Mouse (Mus musculus) CD4-positive, CD25-positive, alpha-beta regulatory T cell, adult 2 months (primary cell): ENCODE results near the gene Slc16a6.
A peak's percentile ranks its signal among the peaks of the same experiment; 100 is the strongest.

Source experiments
- DNase-seq: peaks from one replicate; pipeline ENCODE4 v3.0.0-alpha.2; 2012; ENCODE audit warnings: low read depth, low spot score

The Slc16a6 gene

GRCm38 (mm10) chr11:109445438-109446035 lies 27.9 kb downstream of the Slc16a6 start:
- DNase-seq: peak; percentile 83

- peak; percentile 59 for DNase-seq
These were observed 28.8 kb downstream of the Slc16a6 start for GRCm38 (mm10) chr11:109444600-109444999.

GRCm38 (mm10) chr11:109443468-109444263 lies 29.7 kb downstream of the Slc16a6 start:
- DNase-seq: peak; percentile 34

- no peak for DNase-seq
These were observed 31.1 kb downstream of the Slc16a6 start for GRCm38 (mm10) chr11:109442166-109442730.

- peak; percentile 88 for DNase-seq
These were observed 32.3 kb downstream of the Slc16a6 start for GRCm38 (mm10) chr11:109441119-109441518.

GRCm38 (mm10) chr11:109440641-109441040 lies 32.8 kb downstream of the Slc16a6 start:
- DNase-seq: peak; percentile 40

GRCm38 (mm10) chr11:109439829-109440340 lies 33.5 kb downstream of the Slc16a6 start:
- DNase-seq: peak; percentile 87

GRCm38 (mm10) chr11:109439209-109439608 lies 34.2 kb downstream of the Slc16a6 start:
- no peak for DNase-seq

GRCm38 (mm10) chr11:109436889-109437288 lies 36.5 kb downstream of the Slc16a6 start:
- no peak for DNase-seq

- peak; percentile 46 for DNase-seq
These were observed 39.1 kb downstream of the Slc16a6 start for GRCm38 (mm10) chr11:109434233-109434798.

GRCm38 (mm10) chr11:109427353-109427752 lies 46.0 kb downstream of the Slc16a6 start:
- no peak for DNase-seq

- no peak for DNase-seq
These were observed 47.2 kb downstream of the Slc16a6 start for GRCm38 (mm10) chr11:109426272-109426586.

- DNase-seq: peak; percentile 100
These were observed 47.8 kb downstream of the Slc16a6 start, which contains the start of gene Amz2 for GRCm38 (mm10) chr11:109425392-109426271. TSS of gene Amz2 (plus strand) at chr11:109425946.

GRCm38 (mm10) chr11:109423294-109423693 lies 50.1 kb downstream of the Slc16a6 start:
- no peak for DNase-seq

GRCm38 (mm10) chr11:109422263-109422662 lies 51.1 kb downstream of the Slc16a6 start:
- peak; percentile 45 for DNase-seq

- no peak for DNase-seq
These were observed 52.2 kb downstream of the Slc16a6 start for GRCm38 (mm10) chr11:109421205-109421604.

GRCm38 (mm10) chr11:109420567-109420962 lies 52.8 kb downstream of the Slc16a6 start:
- DNase-seq: peak; percentile 85

GRCm38 (mm10) chr11:109419961-109420566 lies 53.3 kb downstream of the Slc16a6 start:
- DNase-seq: peak; percentile 91

- peak; percentile 50 for DNase-seq
These were observed 53.9 kb downstream of the Slc16a6 start for GRCm38 (mm10) chr11:109419461-109419860.

GRCm38 (mm10) chr11:109417472-109418040 lies 55.8 kb downstream of the Slc16a6 start:
- no peak for DNase-seq
